Mouse (Mus musculus): Measurements from ENCODE around the gene Olfr1416. TPM values are rescaled to one million over a fixed set of nuclear protein-coding genes. Genes with fewer than 3 reads are reported as not detected.

Olfr1416 gene
- polyA plus RNA-seq, 2 experiments: not detected

DNA sequence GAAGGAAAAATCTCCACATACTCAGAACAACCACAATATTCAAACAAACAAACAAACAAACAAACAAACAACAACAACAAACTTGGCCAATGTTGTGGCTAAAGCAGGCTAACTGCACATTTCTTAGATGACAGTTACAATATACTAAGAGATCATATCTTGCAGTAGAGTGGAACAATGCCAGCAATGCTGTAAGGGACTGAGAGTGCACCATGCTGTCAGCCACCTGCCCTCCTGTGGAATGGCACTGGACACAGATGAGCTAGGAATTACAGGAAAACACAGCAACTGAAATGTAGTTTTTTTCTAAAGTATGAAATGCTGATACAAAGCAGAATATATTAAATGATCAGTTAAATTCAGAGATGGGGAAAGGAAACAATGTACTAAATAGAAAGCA, 27.2 kb downstream of the Olfr1416 start:
- Histone ChIP-seq H3K4me2 (replicated peaks; ENCODE audit: low read depth, low read length, severe bottlenecking) (no peak overlapping the region), H3K27me3 (ENCODE audit: control insufficient read depth, insufficient read depth, low read length) (no peaks in the 10 kb centered on the region), H3K27ac (replicated peaks; ENCODE audit: low read depth, low read length) (no peak overlapping the region), H3K9me3 (ENCODE audit: control insufficient read depth, low read length) (no peaks in the 10 kb centered on the region), H3K4me1 (ENCODE audit: control insufficient read depth, insufficient read depth, low read length) (no peaks in the 10 kb centered on the region), H3K4me3 (replicated peaks; ENCODE audit: low read length) (no peak overlapping the region), H3K9ac (ENCODE audit: low read depth, low read length, severe bottlenecking) (no peak overlapping the region), H3K36me3 (ENCODE audit: control insufficient read depth, insufficient read depth, low read length) (peaks cover 89% of the 10 kb centered on the region)
- no peak for TF ChIP-seq POLR2A (IDR thresholded peaks at IDR 0.05; ENCODE audit: borderline replicate concordance, extremely low read depth, insufficient read depth, insufficient read length)
- DNase-seq (ENCODE audit: low spot score): no peak
- ATAC-seq (ENCODE audit: low FRiP score, low read depth): no peak

DNA sequence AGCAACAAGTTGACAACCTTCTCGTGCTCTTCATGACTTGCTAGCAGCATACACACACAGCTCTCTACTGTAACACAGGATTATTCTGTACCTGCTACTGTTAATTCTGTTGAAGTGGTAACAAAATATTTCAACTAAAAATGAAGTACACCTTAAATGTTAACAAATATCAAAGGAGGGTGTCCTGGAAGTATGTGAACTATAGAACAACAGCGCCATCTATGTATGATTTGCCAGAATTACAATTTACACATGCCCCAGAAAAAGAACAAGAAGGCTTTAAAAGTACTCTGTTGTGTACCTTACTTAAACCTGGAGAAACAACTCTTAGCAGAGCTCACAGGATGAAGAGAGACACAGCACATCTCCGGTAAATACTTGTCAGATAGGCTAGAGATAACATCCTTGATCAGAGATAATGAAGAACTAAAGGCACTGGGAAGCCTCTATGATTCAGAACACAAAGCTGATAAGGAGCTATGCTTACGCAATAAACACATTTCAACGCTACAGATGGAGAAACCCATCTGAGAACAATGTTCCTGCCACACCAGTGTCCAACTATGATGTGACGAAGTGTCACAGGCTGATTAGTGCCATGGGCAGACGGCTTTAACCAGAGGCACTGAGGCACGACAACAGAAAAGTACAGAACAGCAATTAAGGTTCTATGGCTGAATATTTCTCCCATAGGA, 31.0 kb downstream of the Olfr1416 start:
- Histone ChIP-seq H3K4me2 (replicated peaks; ENCODE audit: low read depth, low read length, severe bottlenecking) (no peak overlapping the region), H3K27me3 (ENCODE audit: control insufficient read depth, insufficient read depth, low read length) (no peaks in the 10 kb centered on the region), H3K4me3 (replicated peaks; ENCODE audit: low read length) (no peak overlapping the region), H3K36me3 (ENCODE audit: control insufficient read depth, insufficient read depth, low read length) (peaks cover 89% of the 10 kb centered on the region), H3K4me1 (ENCODE audit: control insufficient read depth, insufficient read depth, low read length) (no peaks in the 10 kb centered on the region), H3K27ac (replicated peaks; ENCODE audit: low read depth, low read length) (no peak overlapping the region), H3K9me3 (ENCODE audit: control insufficient read depth, low read length) (no peaks in the 10 kb centered on the region), H3K9ac (ENCODE audit: low read depth, low read length, severe bottlenecking) (no peak overlapping the region)
- no peak for ATAC-seq (ENCODE audit: low FRiP score, low read depth)
- TF ChIP-seq POLR2A (IDR thresholded peaks at IDR 0.05; ENCODE audit: borderline replicate concordance, extremely low read depth, insufficient read depth, insufficient read length): no peak
- DNase-seq (ENCODE audit: low spot score): peak; percentile 38
- 76% methylated on average over 8 of the region's 8 CpGs for WGBS

DNA sequence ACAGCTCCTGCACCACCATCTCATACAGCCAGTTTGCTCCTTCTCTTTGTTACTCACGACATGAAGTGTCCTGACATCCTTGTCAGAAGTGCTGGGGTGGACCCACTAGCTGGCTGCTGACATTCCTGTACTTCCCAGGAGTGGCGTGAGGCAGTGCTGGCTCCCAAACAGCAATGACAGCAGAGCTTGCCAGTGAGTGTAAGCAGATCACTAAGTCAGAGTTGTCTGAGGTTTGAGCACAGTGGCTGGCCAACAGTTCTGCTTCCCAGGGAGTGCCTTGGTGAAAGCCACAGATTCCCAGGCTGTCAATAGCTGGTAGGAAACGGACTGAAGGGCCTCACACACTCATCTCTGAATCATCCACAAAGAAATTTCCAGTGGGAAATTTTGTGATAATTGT, 36.6 kb downstream of the Olfr1416 start:
- 86% methylated on average over 3 of the region's 3 CpGs for WGBS
- Histone ChIP-seq H3K36me3 (ENCODE audit: control insufficient read depth, insufficient read depth, low read length) (peaks cover 92% of the 10 kb centered on the region), H3K27ac (replicated peaks; ENCODE audit: low read depth, low read length) (no peak overlapping the region), H3K4me3 (replicated peaks; ENCODE audit: low read length) (no peak overlapping the region), H3K9me3 (ENCODE audit: control insufficient read depth, low read length) (no peaks in the 10 kb centered on the region), H3K27me3 (ENCODE audit: control insufficient read depth, insufficient read depth, low read length) (no peaks in the 10 kb centered on the region), H3K4me2 (replicated peaks; ENCODE audit: low read depth, low read length, severe bottlenecking) (no peak overlapping the region), H3K4me1 (ENCODE audit: control insufficient read depth, insufficient read depth, low read length) (no peaks in the 10 kb centered on the region), H3K9ac (ENCODE audit: low read depth, low read length, severe bottlenecking) (no peak overlapping the region)
- TF ChIP-seq POLR2A (IDR thresholded peaks at IDR 0.05; ENCODE audit: borderline replicate concordance, extremely low read depth, insufficient read depth, insufficient read length): no peak
- ATAC-seq (ENCODE audit: low FRiP score, low read depth) (no peak), DNase-seq (ENCODE audit: low spot score) (no peak)

DNA sequence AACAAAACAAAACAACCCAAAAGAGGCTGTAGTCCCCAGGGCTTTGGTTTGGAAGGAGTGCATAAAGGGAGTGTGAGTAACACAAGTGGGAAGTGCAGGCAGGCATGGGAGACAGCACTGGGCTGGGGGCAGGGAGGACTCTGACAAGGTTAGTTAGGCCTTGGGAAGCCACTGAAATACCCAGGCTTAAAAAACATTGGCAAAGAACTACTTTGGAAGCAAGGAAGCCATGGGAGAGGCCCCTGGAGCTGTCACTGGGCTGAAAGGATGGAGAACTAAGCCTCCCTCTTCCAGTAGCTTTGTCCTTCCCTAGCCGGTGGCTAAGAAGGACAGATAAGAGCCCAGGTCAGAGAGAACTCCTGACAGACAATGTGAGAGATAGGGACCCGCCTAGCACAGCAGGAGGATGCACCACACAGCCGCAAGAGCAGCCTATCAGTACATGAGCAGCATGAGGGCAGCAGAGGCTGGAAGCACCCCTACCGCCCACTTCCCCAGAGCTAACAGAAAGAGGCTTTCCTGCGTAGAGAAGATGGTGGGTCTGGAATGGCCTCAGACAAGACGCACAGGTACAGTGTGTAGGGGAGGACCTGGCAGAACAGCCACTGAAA, 43.4 kb downstream of the Olfr1416 start:
- H3K4me2 ChIP-seq (replicated peaks; ENCODE audit: low read depth, low read length, severe bottlenecking): no peak overlapping the region
- H3K27ac ChIP-seq (replicated peaks; ENCODE audit: low read depth, low read length): no peak overlapping the region
- peaks cover 17% of the 10 kb centered on the region for H3K4me1 ChIP-seq (ENCODE audit: control insufficient read depth, insufficient read depth, low read length)
- no peaks in the 10 kb centered on the region for H3K27me3 ChIP-seq (ENCODE audit: control insufficient read depth, insufficient read depth, low read length)
- H3K9ac ChIP-seq (ENCODE audit: low read depth, low read length, severe bottlenecking): no peak overlapping the region
- ATAC-seq (ENCODE audit: low FRiP score, low read depth) (no peak), DNase-seq (ENCODE audit: low spot score) (no peak)
- peaks cover 68% of the 10 kb centered on the region for H3K36me3 ChIP-seq (ENCODE audit: control insufficient read depth, insufficient read depth, low read length)
- TF ChIP-seq POLR2A (IDR thresholded peaks at IDR 0.05; ENCODE audit: borderline replicate concordance, extremely low read depth, insufficient read depth, insufficient read length): no peak
- 85% methylated on average over 6 of the region's 6 CpGs for WGBS
- H3K4me3 ChIP-seq (replicated peaks; ENCODE audit: low read length): no peak overlapping the region
- no peaks in the 10 kb centered on the region for H3K9me3 ChIP-seq (ENCODE audit: control insufficient read depth, low read length)

DNA sequence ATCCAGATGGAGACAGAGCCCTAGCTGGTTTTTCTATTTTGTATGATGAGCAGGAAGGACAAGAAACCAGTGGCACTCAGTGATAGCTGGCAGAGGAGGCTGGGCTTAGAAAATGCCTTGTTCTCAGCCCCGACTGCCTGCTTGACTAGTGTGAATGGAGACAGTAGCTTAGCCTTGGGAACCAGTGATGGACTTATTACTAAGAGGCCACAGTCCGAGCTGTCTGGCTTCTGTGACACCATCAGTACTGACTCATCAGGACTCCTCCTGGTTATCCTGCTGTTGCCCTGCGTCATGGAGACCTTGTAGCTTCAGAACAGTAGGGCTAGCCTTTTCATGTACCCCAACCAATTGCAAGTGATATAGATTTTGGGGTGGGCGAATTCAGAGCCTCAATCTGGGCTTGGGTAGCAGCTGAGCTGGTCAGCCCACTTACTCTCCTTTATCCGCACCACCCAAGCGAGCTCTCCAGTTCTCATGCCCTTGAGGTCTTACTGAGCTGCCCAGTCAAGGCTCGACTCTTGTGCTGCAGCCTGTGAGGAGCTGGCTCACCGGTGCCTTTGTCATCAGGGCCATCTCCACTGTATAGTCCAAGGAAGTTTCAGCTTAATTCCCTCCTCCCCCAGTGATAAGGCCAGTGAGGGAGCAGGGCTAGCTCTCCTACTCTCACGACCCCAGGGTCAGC, 44.7 kb downstream of the Olfr1416 start:
- no peak overlapping the region for H3K27ac ChIP-seq (replicated peaks; ENCODE audit: low read depth, low read length)
- TF ChIP-seq POLR2A (IDR thresholded peaks at IDR 0.05; ENCODE audit: borderline replicate concordance, extremely low read depth, insufficient read depth, insufficient read length): no peak
- H3K4me1 ChIP-seq (ENCODE audit: control insufficient read depth, insufficient read depth, low read length): peaks cover 18% of the 10 kb centered on the region
- no peak overlapping the region for H3K4me2 ChIP-seq (replicated peaks; ENCODE audit: low read depth, low read length, severe bottlenecking)
- ATAC-seq (ENCODE audit: low FRiP score, low read depth): no peak
- no peaks in the 10 kb centered on the region for H3K9me3 ChIP-seq (ENCODE audit: control insufficient read depth, low read length)
- H3K27me3 ChIP-seq (ENCODE audit: control insufficient read depth, insufficient read depth, low read length): no peaks in the 10 kb centered on the region
- no peak overlapping the region for H3K4me3 ChIP-seq (replicated peaks; ENCODE audit: low read length)
- no peak for DNase-seq (ENCODE audit: low spot score)
- WGBS: 89% methylated on average over 9 of the region's 9 CpGs
- peaks cover 56% of the 10 kb centered on the region for H3K36me3 ChIP-seq (ENCODE audit: control insufficient read depth, insufficient read depth, low read length)
- H3K9ac ChIP-seq (ENCODE audit: low read depth, low read length, severe bottlenecking): no peak overlapping the region
